Mouse (Mus musculus): Measurements from ENCODE around the gene Kdm1a. TPM values are rescaled to one million over a fixed set of nuclear protein-coding genes. Genes with fewer than 3 reads are reported as not detected.

Kdm1a gene
- polyA plus RNA-seq, 1 experiment, result 205 TPM

DNA sequence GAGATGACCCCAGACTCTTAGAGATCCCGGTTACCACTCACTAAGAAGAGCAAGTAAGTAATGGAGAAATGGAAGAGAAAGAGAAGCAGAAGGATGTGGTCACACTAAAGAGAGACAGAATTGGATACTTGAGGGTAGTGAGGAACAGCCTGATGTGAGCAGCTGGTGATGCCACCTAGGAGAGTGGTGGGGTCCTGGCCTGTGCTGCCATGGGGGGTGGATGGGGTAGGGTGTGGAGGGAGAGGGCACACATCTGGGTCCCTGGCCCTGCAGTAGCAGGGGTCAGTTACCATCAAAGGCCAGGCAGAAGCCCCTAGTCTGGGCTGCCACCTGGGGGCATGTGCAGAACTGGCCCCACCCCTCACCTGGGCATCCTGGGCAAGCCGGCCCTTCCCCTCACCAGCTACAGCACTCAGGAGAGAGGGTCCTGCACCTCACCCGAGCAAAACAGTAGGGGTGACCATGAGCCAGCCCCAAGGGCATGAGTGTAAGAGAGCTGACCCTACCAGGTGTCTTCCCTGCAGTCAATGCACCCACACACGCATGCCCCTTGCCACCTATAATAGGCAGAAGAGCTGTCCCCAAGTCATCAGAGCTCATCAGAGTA lies 15.2 kb downstream of the Kdm1a start:
- Histone ChIP-seq H3K9ac (ENCODE audit: low read depth, poor library complexity, severe bottlenecking) (no peak overlapping the region), H3K9me3 (replicated peaks; ENCODE audit: control insufficient read depth, insufficient read depth, low read length, poor library complexity, severe bottlenecking) (no peaks in the 10 kb centered on the region), H3K4me1 (ENCODE audit: control insufficient read depth, insufficient read depth, low read length) (peaks cover 1% of the 10 kb centered on the region), H3K4me3 (ENCODE audit: low read depth, low read length) (no peak overlapping the region), H3K36me3 (ENCODE audit: control insufficient read depth, insufficient read depth, low read length, poor library complexity, severe bottlenecking) (peaks cover 22% of the 10 kb centered on the region), H3K27ac (ENCODE audit: insufficient read depth, low read length) (no peak overlapping the region), H3K27me3 (ENCODE audit: control insufficient read depth, insufficient read depth, low read length, poor library complexity, severe bottlenecking) (no peaks in the 10 kb centered on the region)
- TF ChIP-seq EP300 (IDR thresholded peaks at IDR 0.05; ENCODE audit: insufficient read depth, low read depth, low read length) (no peak), CTCF (IDR thresholded peaks at IDR 0.05; ENCODE audit: low read depth, low read length) (no peak), POLR2A (IDR thresholded peaks at IDR 0.05; ENCODE audit: insufficient read depth, low read length) (no peak)

DNA sequence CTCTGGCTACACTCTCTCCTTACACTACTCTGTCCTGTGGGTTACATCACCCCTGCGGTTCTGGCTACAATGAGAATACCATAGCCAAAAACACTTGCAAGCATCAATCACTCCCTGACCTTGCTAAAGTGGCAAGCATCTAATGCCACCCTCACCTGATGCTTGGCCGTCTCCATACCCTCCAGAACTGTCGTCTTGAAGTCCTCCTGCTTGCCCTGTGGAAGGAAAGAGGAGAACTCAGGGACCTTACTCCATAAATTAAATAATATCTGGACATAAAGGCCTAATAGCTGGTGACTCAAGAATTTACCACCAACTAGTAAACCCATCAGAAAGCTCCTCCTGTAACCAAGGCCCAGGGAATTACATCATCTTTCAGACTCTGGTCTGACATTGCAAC lies 20.6 kb downstream of the Kdm1a start:
- Histone ChIP-seq H3K4me3 (ENCODE audit: low read depth, low read length) (no peak overlapping the region), H3K36me3 (ENCODE audit: control insufficient read depth, insufficient read depth, low read length, poor library complexity, severe bottlenecking) (peaks cover 5% of the 10 kb centered on the region; the same call in 1 of the 2 replicates), H3K27me3 (ENCODE audit: control insufficient read depth, insufficient read depth, low read length, poor library complexity, severe bottlenecking) (no peaks in the 10 kb centered on the region), H3K4me1 (ENCODE audit: control insufficient read depth, insufficient read depth, low read length) (no peaks in the 10 kb centered on the region), H3K9me3 (replicated peaks; ENCODE audit: control insufficient read depth, insufficient read depth, low read length, poor library complexity, severe bottlenecking) (no peaks in the 10 kb centered on the region), H3K9ac (ENCODE audit: low read depth, poor library complexity, severe bottlenecking) (no peak overlapping the region), H3K27ac (ENCODE audit: insufficient read depth, low read length) (no peak overlapping the region)
- TF ChIP-seq POLR2A (IDR thresholded peaks at IDR 0.05; ENCODE audit: insufficient read depth, low read length) (no peak), CTCF (IDR thresholded peaks at IDR 0.05; ENCODE audit: low read depth, low read length) (no peak), EP300 (IDR thresholded peaks at IDR 0.05; ENCODE audit: insufficient read depth, low read depth, low read length) (no peak)

DNA sequence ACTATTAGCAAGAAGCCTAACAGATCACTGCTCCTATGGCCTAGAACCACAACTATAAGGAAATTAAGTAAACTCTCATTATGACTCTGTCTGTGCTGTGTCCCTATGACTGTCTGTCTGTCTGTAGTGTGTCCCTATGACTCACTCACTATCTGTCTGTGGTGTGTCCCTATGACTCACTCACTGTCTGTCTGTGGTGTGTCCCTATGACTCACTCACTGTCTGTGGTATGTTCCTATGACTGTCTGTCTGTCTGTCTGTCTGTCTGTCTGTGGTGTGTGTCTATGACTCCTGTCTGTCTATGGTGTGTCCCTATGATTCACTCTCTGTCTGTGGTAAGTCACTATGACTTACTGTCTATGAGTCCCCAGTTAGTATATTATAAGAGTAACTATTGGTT lies 32.5 kb downstream of the Kdm1a start:
- Histone ChIP-seq H3K27me3 (ENCODE audit: control insufficient read depth, insufficient read depth, low read length, poor library complexity, severe bottlenecking) (no peaks in the 10 kb centered on the region), H3K4me1 (ENCODE audit: control insufficient read depth, insufficient read depth, low read length) (peaks cover 2% of the 10 kb centered on the region), H3K4me3 (ENCODE audit: low read depth, low read length) (no peak overlapping the region), H3K27ac (ENCODE audit: insufficient read depth, low read length) (no peak overlapping the region), H3K36me3 (ENCODE audit: control insufficient read depth, insufficient read depth, low read length, poor library complexity, severe bottlenecking) (peaks cover 50% of the 10 kb centered on the region), H3K9ac (ENCODE audit: low read depth, poor library complexity, severe bottlenecking) (no peak overlapping the region), H3K9me3 (replicated peaks; ENCODE audit: control insufficient read depth, insufficient read depth, low read length, poor library complexity, severe bottlenecking) (no peaks in the 10 kb centered on the region)
- TF ChIP-seq EP300 (IDR thresholded peaks at IDR 0.05; ENCODE audit: insufficient read depth, low read depth, low read length) (no peak), POLR2A (IDR thresholded peaks at IDR 0.05; ENCODE audit: insufficient read depth, low read length) (no peak), CTCF (IDR thresholded peaks at IDR 0.05; ENCODE audit: low read depth, low read length) (no peak)

DNA sequence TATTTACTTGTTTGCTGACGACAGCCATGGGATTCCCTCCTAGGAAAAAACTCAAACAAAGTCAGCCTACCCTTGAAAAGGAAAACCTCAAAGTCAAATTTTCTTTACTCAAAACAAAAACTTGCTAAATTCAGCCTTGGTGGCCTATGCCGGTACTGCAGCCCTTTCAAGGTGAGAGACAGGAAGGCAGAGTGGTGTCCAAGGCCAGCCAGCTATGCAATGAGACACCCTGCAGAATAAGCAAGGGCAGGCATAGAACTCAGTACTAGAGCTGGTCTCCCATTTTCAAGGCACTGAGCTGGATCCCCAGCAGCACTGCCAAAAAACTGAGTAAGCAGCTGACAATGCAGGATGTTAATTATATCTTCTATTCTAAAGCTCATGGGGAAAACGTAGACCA lies 33.9 kb downstream of the Kdm1a start:
- Histone ChIP-seq H3K9ac (ENCODE audit: low read depth, poor library complexity, severe bottlenecking) (no peak overlapping the region), H3K27me3 (ENCODE audit: control insufficient read depth, insufficient read depth, low read length, poor library complexity, severe bottlenecking) (no peaks in the 10 kb centered on the region), H3K36me3 (ENCODE audit: control insufficient read depth, insufficient read depth, low read length, poor library complexity, severe bottlenecking) (peaks cover 51% of the 10 kb centered on the region), H3K27ac (ENCODE audit: insufficient read depth, low read length) (no peak overlapping the region), H3K4me1 (ENCODE audit: control insufficient read depth, insufficient read depth, low read length) (peaks cover 2% of the 10 kb centered on the region), H3K4me3 (ENCODE audit: low read depth, low read length) (no peak overlapping the region), H3K9me3 (replicated peaks; ENCODE audit: control insufficient read depth, insufficient read depth, low read length, poor library complexity, severe bottlenecking) (no peaks in the 10 kb centered on the region)
- no peak for TF ChIP-seq EP300 (IDR thresholded peaks at IDR 0.05; ENCODE audit: insufficient read depth, low read depth, low read length)
- no peak for TF ChIP-seq CTCF (IDR thresholded peaks at IDR 0.05; ENCODE audit: low read depth, low read length)
- no peak for TF ChIP-seq POLR2A (IDR thresholded peaks at IDR 0.05; ENCODE audit: insufficient read depth, low read length)

DNA sequence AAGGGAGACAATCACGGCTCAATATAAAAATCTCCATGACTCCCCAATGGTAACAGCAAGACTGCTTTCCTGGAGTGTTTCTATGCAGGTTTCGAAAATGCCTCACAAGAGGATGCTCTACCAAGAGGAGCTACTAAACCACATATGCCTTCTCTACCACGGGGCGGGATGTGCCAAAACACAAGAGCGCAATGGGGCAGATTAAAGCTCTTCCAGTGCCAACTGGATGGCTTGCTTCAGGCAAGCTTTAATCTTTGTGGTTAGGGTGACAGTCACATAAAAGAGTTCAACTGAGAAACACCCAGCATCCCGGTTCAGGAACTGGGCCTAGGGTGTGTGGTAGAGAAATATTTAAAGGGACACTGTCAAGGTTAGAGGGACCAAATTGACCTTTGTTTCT lies 39.8 kb downstream of the Kdm1a start:
- Histone ChIP-seq H3K36me3 (ENCODE audit: control insufficient read depth, insufficient read depth, low read length, poor library complexity, severe bottlenecking) (peaks cover 49% of the 10 kb centered on the region), H3K27ac (ENCODE audit: insufficient read depth, low read length) (no peak overlapping the region)
- TF ChIP-seq POLR2A (IDR thresholded peaks at IDR 0.05; ENCODE audit: insufficient read depth, low read length) (no peak), CTCF (IDR thresholded peaks at IDR 0.05; ENCODE audit: low read depth, low read length) (no peak), EP300 (IDR thresholded peaks at IDR 0.05; ENCODE audit: insufficient read depth, low read depth, low read length) (no peak)

DNA sequence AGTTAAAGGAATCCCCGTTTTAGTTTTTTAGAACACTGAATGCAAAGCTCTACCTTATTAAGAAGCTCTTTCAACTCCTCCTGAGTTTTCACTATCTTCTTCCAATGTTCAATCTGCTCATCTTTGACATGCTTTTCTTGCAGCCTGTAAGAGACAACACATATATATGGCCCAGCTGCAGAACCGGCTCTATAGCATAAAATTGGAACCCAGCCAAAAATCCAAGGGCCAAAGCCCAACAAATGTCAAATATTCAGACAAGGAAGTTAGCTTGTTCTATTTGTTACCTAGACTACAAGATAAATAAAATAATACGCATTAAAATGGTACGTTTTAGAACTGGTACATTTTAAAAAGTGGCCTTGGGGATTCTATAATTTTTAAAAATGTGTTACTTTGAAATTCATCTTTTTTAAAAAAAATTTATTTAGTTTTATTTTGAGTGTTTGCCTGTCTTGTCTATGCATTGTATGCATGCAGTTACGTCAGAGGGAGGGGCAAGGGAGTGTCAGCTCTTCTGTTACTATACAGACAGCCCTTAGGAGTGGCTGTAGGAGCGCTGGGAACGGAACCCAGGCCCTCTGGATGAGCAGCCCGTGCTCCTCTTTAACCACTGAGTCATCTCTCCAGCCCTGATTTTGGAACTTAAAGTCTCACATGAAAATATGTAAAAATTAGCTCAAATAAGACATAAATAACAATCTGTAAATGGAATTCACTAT lies 42.1 kb downstream of the Kdm1a start:
- Histone ChIP-seq H3K9me3 (replicated peaks; ENCODE audit: control insufficient read depth, insufficient read depth, low read length, poor library complexity, severe bottlenecking) (no peaks in the 10 kb centered on the region), H3K4me1 (ENCODE audit: control insufficient read depth, insufficient read depth, low read length) (no peaks in the 10 kb centered on the region), H3K36me3 (ENCODE audit: control insufficient read depth, insufficient read depth, low read length, poor library complexity, severe bottlenecking) (peaks cover 67% of the 10 kb centered on the region), H3K27ac (ENCODE audit: insufficient read depth, low read length) (no peak overlapping the region), H3K27me3 (ENCODE audit: control insufficient read depth, insufficient read depth, low read length, poor library complexity, severe bottlenecking) (no peaks in the 10 kb centered on the region), H3K9ac (ENCODE audit: low read depth, poor library complexity, severe bottlenecking) (no peak overlapping the region), H3K4me3 (ENCODE audit: low read depth, low read length) (no peak overlapping the region)
- TF ChIP-seq POLR2A (IDR thresholded peaks at IDR 0.05; ENCODE audit: insufficient read depth, low read length), result no peak
- no peak for TF ChIP-seq EP300 (IDR thresholded peaks at IDR 0.05; ENCODE audit: insufficient read depth, low read depth, low read length)
- no peak for TF ChIP-seq CTCF (IDR thresholded peaks at IDR 0.05; ENCODE audit: low read depth, low read length)

More for the DNA sequence above, 39.8 kb downstream of the Kdm1a start:
- Histone ChIP-seq H3K9ac (ENCODE audit: low read depth, poor library complexity, severe bottlenecking) (no peak overlapping the region), H3K9me3 (replicated peaks; ENCODE audit: control insufficient read depth, insufficient read depth, low read length, poor library complexity, severe bottlenecking) (no peaks in the 10 kb centered on the region), H3K27me3 (ENCODE audit: control insufficient read depth, insufficient read depth, low read length, poor library complexity, severe bottlenecking) (no peaks in the 10 kb centered on the region), H3K4me1 (ENCODE audit: control insufficient read depth, insufficient read depth, low read length) (peaks cover 2% of the 10 kb centered on the region), H3K4me3 (ENCODE audit: low read depth, low read length) (no peak overlapping the region)
